Mouse (Mus musculus) heart, embryonic 12.5 days (tissue): ENCODE measurements around the gene Olfr432. TPM values are rescaled to one million over a fixed set of nuclear protein-coding genes. Genes with fewer than 3 reads are reported as not detected.

Source experiments
- ATAC-seq: fragments of 200-750 bp; cut with Nextera tagmentation; 2 replicates; pipeline ENCODE4 v1.8.0; 2017; ENCODE audit warnings: moderate TSS enrichment, moderate library complexity; ENCODE audit not compliant: insufficient number of reproducible peaks, low FRiP score
- H3K27ac ChIP-seq: fragments of 300-500 bp; sonication (generic); 2 replicates; pipeline ENCODE4 v1.5.1; 2016; ENCODE audit warnings: mild to moderate bottlenecking, moderate library complexity; ENCODE audit not compliant: poor library complexity, severe bottlenecking
- H3K27me3 ChIP-seq: fragments of 300-500 bp; sonication (generic); replicated peaks from 2 replicates; pipeline ENCODE4 v1.6.1; 2016; ENCODE audit warnings: mild to moderate bottlenecking, moderate library complexity
- H3K36me3 ChIP-seq: fragments of 300-500 bp; sonication (generic); 2 replicates; pipeline ENCODE4 v1.6.1; 2016; ENCODE audit warnings: mild to moderate bottlenecking, moderate library complexity
- H3K4me1 ChIP-seq: fragments of 300-500 bp; sonication (generic); replicated peaks from 2 replicates; pipeline ENCODE4 v1.6.1; 2016; ENCODE audit warnings: mild to moderate bottlenecking
- H3K4me2 ChIP-seq: fragments of 300-500 bp; sonication (generic); 2 replicates; pipeline ENCODE4 v1.6.1; 2016; ENCODE audit warnings: mild to moderate bottlenecking, moderate library complexity
- H3K4me3 ChIP-seq: fragments of 300-500 bp; sonication (generic); 2 replicates; pipeline ENCODE4 v1.5.1; 2016; ENCODE audit warnings: mild to moderate bottlenecking
- H3K9ac ChIP-seq: fragments of 300-500 bp; sonication (generic); 2 replicates; pipeline ENCODE4 v1.6.1; 2016; ENCODE audit warnings: mild to moderate bottlenecking, moderate library complexity
- H3K9me3 ChIP-seq: fragments of 300-500 bp; sonication (generic); replicated peaks from 2 replicates; pipeline ENCODE4 v1.6.1; 2016; ENCODE audit warnings: mild to moderate bottlenecking, moderate library complexity
- WGBS: fragments of 180-500 bp; shearing (Covaris S2); methylation state at CpG from one replicate; pipeline ENCODE4 v1.1.7; 2016; 5-methylcytosine and 5-hydroxymethylcytosine counted together
- polyA plus RNA-seq: library from polyadenylated mRNA; unstranded; fragments of >200 nt; fragmentation: Nextera tagmentation; extraction: Ambion mirVana; gene quantifications from 2 replicates; pipeline ENCODE4 v1.2.1, GENCODE M21; 2016

Gene Olfr432
- polyA plus RNA-seq, 1 experiment from 2014 or later = not detected

- no peaks in the 10 kb centered on the region for H3K9me3 ChIP-seq
- no peaks in the 10 kb centered on the region for H3K36me3 ChIP-seq
- H3K4me2 ChIP-seq = no peak overlapping the region
- 82% methylated on average over 4 of the region's 4 CpGs for WGBS
- H3K27me3 ChIP-seq = no peaks in the 10 kb centered on the region
- no peak overlapping the region for H3K27ac ChIP-seq
- no peak for ATAC-seq
- no peak overlapping the region for H3K4me3 ChIP-seq
- no peak overlapping the region for H3K9ac ChIP-seq
- no peaks in the 10 kb centered on the region for H3K4me1 ChIP-seq
Observed at GRCm38 (mm10) chr1:174050532-174050931, 1.5 kb downstream of the Olfr432 start.

- Histone ChIP-seq H3K9ac (no peak overlapping the region), H3K4me2 (no peak overlapping the region), H3K4me1 (no peaks in the 10 kb centered on the region), H3K9me3 (no peaks in the 10 kb centered on the region), H3K27ac (no peak overlapping the region), H3K27me3 (no peaks in the 10 kb centered on the region), H3K36me3 (no peaks in the 10 kb centered on the region), H3K4me3 (no peak overlapping the region)
- WGBS = 78% methylated on average over 4 of the region's 4 CpGs
- ATAC-seq = no peak
Observed at GRCm38 (mm10) chr1:174051515-174051914, 2.5 kb downstream of the Olfr432 start.

GRCm38 (mm10) chr1:174051931-174052536 lies 3.0 kb downstream of the Olfr432 start:
- no peaks in the 10 kb centered on the region for H3K4me1 ChIP-seq
- WGBS = 74% methylated on average over 5 of the region's 5 CpGs
- no peaks in the 10 kb centered on the region for H3K27me3 ChIP-seq
- H3K36me3 ChIP-seq = no peaks in the 10 kb centered on the region
- H3K9me3 ChIP-seq = no peaks in the 10 kb centered on the region
- no peak overlapping the region for H3K4me2 ChIP-seq
- no peak overlapping the region for H3K27ac ChIP-seq
- no peak overlapping the region for H3K9ac ChIP-seq
- ATAC-seq = no peak
- no peak overlapping the region for H3K4me3 ChIP-seq

- Histone ChIP-seq H3K9me3 (no peaks in the 10 kb centered on the region), H3K27ac (no peak overlapping the region), H3K9ac (no peak overlapping the region), H3K36me3 (no peaks in the 10 kb centered on the region), H3K27me3 (no peaks in the 10 kb centered on the region), H3K4me2 (no peak overlapping the region), H3K4me3 (no peak overlapping the region), H3K4me1 (no peaks in the 10 kb centered on the region)
- WGBS = 73% methylated on average over 3 of the region's 3 CpGs
- no peak for ATAC-seq
Observed at GRCm38 (mm10) chr1:174052981-174053380, 4.0 kb downstream of the Olfr432 start.

- 77% methylated on average over 2 of the region's 2 CpGs for WGBS
- H3K9ac ChIP-seq = no peak overlapping the region
- no peak overlapping the region for H3K4me2 ChIP-seq
- no peak overlapping the region for H3K27ac ChIP-seq
- ATAC-seq = no peak
- no peak overlapping the region for H3K4me3 ChIP-seq
- no peaks in the 10 kb centered on the region for H3K27me3 ChIP-seq
- H3K9me3 ChIP-seq = no peaks in the 10 kb centered on the region
- H3K4me1 ChIP-seq = no peaks in the 10 kb centered on the region
- H3K36me3 ChIP-seq = no peaks in the 10 kb centered on the region
Observed at GRCm38 (mm10) chr1:174055248-174055647, 6.2 kb downstream of the Olfr432 start.

- Histone ChIP-seq H3K27ac (no peak within 1 kb of the TSS), H3K4me2 (no peak within 1 kb of the TSS)
Observed at GRCm38 (mm10) chr1:174066305-174066704, 17.3 kb downstream of the Olfr432 start, which contains the start of gene Olfr430. TSS of gene Olfr430 (plus strand) at chr1:174066605.

GRCm38 (mm10) chr1:174084031-174084430 lies 35.0 kb downstream of the Olfr432 start, which contains the start of gene Olfr429:
TSS of gene Olfr429 (plus strand) at chr1:174084331.
- H3K27me3 ChIP-seq = no peaks in the 10 kb centered on the region
- H3K4me1 ChIP-seq = no peaks in the 10 kb centered on the region
- no peak within 1 kb of the TSS for H3K4me3 ChIP-seq
- H3K9me3 ChIP-seq = no peaks in the 10 kb centered on the region
- no peaks in the 10 kb centered on the region for H3K36me3 ChIP-seq
- ATAC-seq = no peak
- no peak within 1 kb of the TSS for H3K27ac ChIP-seq
- H3K9ac ChIP-seq = no peak within 1 kb of the TSS
- WGBS = 72% methylated on average over 2 of the region's 2 CpGs
- no peak within 1 kb of the TSS for H3K4me2 ChIP-seq

More at GRCm38 (mm10) chr1:174066305-174066704, 17.3 kb downstream of the Olfr432 start, which contains the start of gene Olfr430:
- Histone ChIP-seq H3K27me3 (no peaks in the 10 kb centered on the region), H3K9ac (no peak within 1 kb of the TSS), H3K36me3 (no peaks in the 10 kb centered on the region), H3K9me3 (no peaks in the 10 kb centered on the region), H3K4me3 (no peak within 1 kb of the TSS), H3K4me1 (no peaks in the 10 kb centered on the region)
- 75% methylated on average over 3 of the region's 3 CpGs for WGBS
- ATAC-seq = no peak

- no peak for ATAC-seq
- H3K4me1 ChIP-seq = no peaks in the 10 kb centered on the region
- WGBS = 85% methylated on average over 1 of the region's 1 CpGs
- H3K27me3 ChIP-seq = no peaks in the 10 kb centered on the region
- no peak within 1 kb of the TSS for H3K4me2 ChIP-seq
- no peak within 1 kb of the TSS for H3K9ac ChIP-seq
- no peak within 1 kb of the TSS for H3K27ac ChIP-seq
- H3K9me3 ChIP-seq = no peaks in the 10 kb centered on the region
- no peaks in the 10 kb centered on the region for H3K36me3 ChIP-seq
- no peak within 1 kb of the TSS for H3K4me3 ChIP-seq
Observed at GRCm38 (mm10) chr1:174096591-174096990, 47.6 kb downstream of the Olfr432 start, which contains the start of gene Olfr427. TSS of gene Olfr427 (plus strand) at chr1:174096891.

- 50% methylated on average over 2 of the region's 2 CpGs for WGBS
- Histone ChIP-seq H3K9me3 (no peaks in the 10 kb centered on the region), H3K4me1 (no peaks in the 10 kb centered on the region), H3K4me2 (no peak overlapping the region), H3K9ac (no peak overlapping the region), H3K27me3 (no peaks in the 10 kb centered on the region), H3K4me3 (no peak overlapping the region), H3K36me3 (no peaks in the 10 kb centered on the region), H3K27ac (no peak overlapping the region)
- no peak for ATAC-seq
Observed at GRCm38 (mm10) chr1:174103735-174104134, 54.7 kb downstream of the Olfr432 start.

Other genes starting within 250 kb of the Olfr432 start
- 3.4 and 3.8 TPM in 2 replicates for gene Ifi211, start 136.2 kb upstream of the Olfr432 start, polyA plus RNA-seq
- gene Mndal, start 106.7 kb upstream of the Olfr432 start, polyA plus RNA-seq = 3.3 and 4.1 TPM in 2 replicates
- 0.18 and 0.35 TPM in 2 replicates for gene Ifi203, start 106.5 kb upstream of the Olfr432 start, polyA plus RNA-seq
- not detected in 2 replicates for gene Ifi202b, start 66.5 kb upstream of the Olfr432 start, polyA plus RNA-seq
- gene Ifi205, start 17.4 kb upstream of the Olfr432 start, polyA plus RNA-seq = 2.4 and 2.9 TPM in 2 replicates
- 0.05 TPM in 1 of 2 replicates, not detected in the other for gene Olfr433, start 8.5 kb upstream of the Olfr432 start, polyA plus RNA-seq
- not detected in 2 replicates for gene Olfr430, start 17.4 kb downstream of the Olfr432 start, polyA plus RNA-seq
- gene Olfr429, start 35.1 kb downstream of the Olfr432 start, polyA plus RNA-seq = not detected in 2 replicates
- gene Olfr427, start 47.7 kb downstream of the Olfr432 start, polyA plus RNA-seq = not detected in 2 replicates
- gene Olfr231, start 72.0 kb downstream of the Olfr432 start, polyA plus RNA-seq = not detected in 2 replicates
- gene Olfr424, start 82.3 kb downstream of the Olfr432 start, polyA plus RNA-seq = not detected in 2 replicates
- gene Olfr420, start 106.4 kb downstream of the Olfr432 start, polyA plus RNA-seq = not detected in 2 replicates
- gene Spta1, start 123.6 kb downstream of the Olfr432 start, polyA plus RNA-seq = 6.1 and 6.8 TPM in 2 replicates
- not detected in 2 replicates for gene Olfr419, start 202.9 kb downstream of the Olfr432 start, polyA plus RNA-seq